Mouse (Mus musculus): ENCODE results near the gene Olfr148. TPM values are rescaled to one million over a fixed set of nuclear protein-coding genes. Genes with fewer than 3 reads are reported as not detected.
A peak's percentile ranks its signal among the peaks of the same experiment; 100 is the strongest.

Gene Olfr148
- total RNA-seq (2017), result not detected in 2 replicates

- ATAC-seq (replicated peaks; ENCODE audit: low read depth, poor library complexity, severe bottlenecking), result no peak
These were observed at the start of gene Olfr148 for GRCm38 (mm10) chr9:39610355-39610754. TSS of gene Olfr148 (plus strand) at chr9:39610655.

GRCm38 (mm10) chr9:39575469-39575868 is 35.0 kb upstream of the Olfr148 start, which contains the start of gene Olfr959:
TSS of gene Olfr959 (minus strand) at chr9:39575569.
- no peak for ATAC-seq (replicated peaks; ENCODE audit: low read depth, poor library complexity, severe bottlenecking)

- ATAC-seq (replicated peaks; ENCODE audit: low read depth, poor library complexity, severe bottlenecking), result no peak
These were observed 33.4 kb upstream of the Olfr148 start for GRCm38 (mm10) chr9:39577050-39577449.

- no peak for ATAC-seq (replicated peaks; ENCODE audit: low read depth, poor library complexity, severe bottlenecking)
These were observed 7.7 kb upstream of the Olfr148 start for GRCm38 (mm10) chr9:39602536-39603332.

- ATAC-seq (replicated peaks; ENCODE audit: low read depth, poor library complexity, severe bottlenecking), result no peak
These were observed 7.1 kb upstream of the Olfr148 start for GRCm38 (mm10) chr9:39603333-39603845.

GRCm38 (mm10) chr9:39603999-39604453 is 6.4 kb upstream of the Olfr148 start, which contains the start of gene AW551984:
TSS of gene AW551984 (minus strand) at chr9:39604403.
- ATAC-seq (replicated peaks; ENCODE audit: low read depth, poor library complexity, severe bottlenecking), result no peak

- ATAC-seq (replicated peaks; ENCODE audit: low read depth, poor library complexity, severe bottlenecking), result no peak
These were observed 2.0 kb upstream of the Olfr148 start for GRCm38 (mm10) chr9:39608497-39608896.

GRCm38 (mm10) chr9:39611953-39612352 is 1.5 kb downstream of the Olfr148 start:
- ATAC-seq (replicated peaks; ENCODE audit: low read depth, poor library complexity, severe bottlenecking), result no peak

GRCm38 (mm10) chr9:39621073-39621472 is 10.6 kb downstream of the Olfr148 start, which contains the start of gene Olfr960:
TSS of gene Olfr960 (plus strand) at chr9:39621373.
- no peak for ATAC-seq (replicated peaks; ENCODE audit: low read depth, poor library complexity, severe bottlenecking)

- no peak for ATAC-seq (replicated peaks; ENCODE audit: low read depth, poor library complexity, severe bottlenecking)
These were observed 13.3 kb downstream of the Olfr148 start for GRCm38 (mm10) chr9:39623783-39624182.

- no peak for ATAC-seq (replicated peaks; ENCODE audit: low read depth, poor library complexity, severe bottlenecking)
These were observed 14.3 kb downstream of the Olfr148 start for GRCm38 (mm10) chr9:39624711-39625110.

- 0 out of 2 replicates have a peak, but pooled peaks have one; percentile 45 for ATAC-seq (replicated peaks; ENCODE audit: low read depth, poor library complexity, severe bottlenecking)
These were observed 18.6 kb downstream of the Olfr148 start for GRCm38 (mm10) chr9:39629069-39629468.

GRCm38 (mm10) chr9:39633913-39634594 is 23.6 kb downstream of the Olfr148 start:
- no peak for ATAC-seq (replicated peaks; ENCODE audit: low read depth, poor library complexity, severe bottlenecking)

- no peak for ATAC-seq (replicated peaks; ENCODE audit: low read depth, poor library complexity, severe bottlenecking)
These were observed 34.3 kb downstream of the Olfr148 start, which contains the start of gene Olfr961 for GRCm38 (mm10) chr9:39644785-39645184. TSS of gene Olfr961 (plus strand) at chr9:39645085.

GRCm38 (mm10) chr9:39647382-39647781 is 36.9 kb downstream of the Olfr148 start:
- ATAC-seq (replicated peaks; ENCODE audit: low read depth, poor library complexity, severe bottlenecking), result no peak

- ATAC-seq (replicated peaks; ENCODE audit: low read depth, poor library complexity, severe bottlenecking), result no peak
These were observed 44.4 kb downstream of the Olfr148 start for GRCm38 (mm10) chr9:39654756-39655396.
